Mouse (Mus musculus): ENCODE measurements around the gene Ripply3. TPM values are rescaled to one million over a fixed set of nuclear protein-coding genes. Genes with fewer than 3 reads are reported as not detected.
A peak's percentile ranks its signal among the peaks of the same experiment; 100 is the strongest.

Gene Ripply3
- total RNA-seq, 2 experiments from 2014 or later, result 3.7 to 4.0 TPM

GRCm38 (mm10) chr16:94358091-94358490 is 29.9 kb downstream of the Ripply3 start:
- no peak for DNase-seq

- DNase-seq, result no peak
Measured at GRCm38 (mm10) chr16:94360578-94361350, 32.5 kb downstream of the Ripply3 start.

- DNase-seq, result peak; percentile 43 to 66
Measured at GRCm38 (mm10) chr16:94362174-94362873, 34.1 kb downstream of the Ripply3 start.

- DNase-seq, result no peak
Measured at GRCm38 (mm10) chr16:94363814-94364213, 35.6 kb downstream of the Ripply3 start.

GRCm38 (mm10) chr16:94365435-94365834 is 37.2 kb downstream of the Ripply3 start:
- DNase-seq, result no peak

GRCm38 (mm10) chr16:94369596-94370172 is 41.5 kb downstream of the Ripply3 start:
- no peak for DNase-seq

- peak; percentile 93 to 94 for DNase-seq
Measured at GRCm38 (mm10) chr16:94370173-94370914, 42.1 kb downstream of the Ripply3 start, which contains the start of gene Ttc3. TSS of gene Ttc3 (plus strand) at chr16:94370618.

GRCm38 (mm10) chr16:94370915-94371300 is 42.7 kb downstream of the Ripply3 start:
- DNase-seq, result peak; percentile 81 to 83

- DNase-seq, result peak; percentile 56 to 70
Measured at GRCm38 (mm10) chr16:94371301-94371931, 43.2 kb downstream of the Ripply3 start, which contains the start of gene Pigp. TSS of gene Pigp (minus strand) at chr16:94371842.

GRCm38 (mm10) chr16:94379386-94379785 is 51.2 kb downstream of the Ripply3 start:
- DNase-seq, result no peak

GRCm38 (mm10) chr16:94383277-94383676 is 55.1 kb downstream of the Ripply3 start:
- DNase-seq, result no peak

Other genes with a start within 250 kb of the Ripply3 start
- under 1 TPM in 1 of 2 experiments, not detected in 1; 0.08 TPM for gene Sim2, start 243.5 kb upstream of the Ripply3 start, total RNA-seq (2021)
- 1 to 10 TPM; 7.3 to 9.1 TPM for gene Hlcs, start 14.8 kb upstream of the Ripply3 start, total RNA-seq (2021)
- gene Ttc3, start 42.2 kb downstream of the Ripply3 start, total RNA-seq (2021), result 10 to 100 TPM; 83.9 to 89.1 TPM
- gene Pigp, start 43.4 kb downstream of the Ripply3 start, total RNA-seq (2021), result 100 to 1,000 TPM; 119 to 125 TPM
- gene Vps26c, start 198.4 kb downstream of the Ripply3 start, total RNA-seq (2021), result 10 to 100 TPM; 20.7 to 21.7 TPM
- 10 to 100 TPM; 64.8 to 73.1 TPM for gene Dyrk1a, start 241.6 kb downstream of the Ripply3 start, total RNA-seq (2021)

Data from heart, adult 18-20 months (tissue).